Mouse (Mus musculus) liver, embryonic 16.5 days (tissue): ENCODE measurements around the gene Rb1. TPM values are rescaled to one million over a fixed set of nuclear protein-coding genes. Genes with fewer than 3 reads are reported as not detected.

ENCODE experiments used
- ATAC-seq: fragments of 200-750 bp; cut with Nextera tagmentation; 2 replicates; pipeline ENCODE4 v1.8.0; 2017; ENCODE audit warnings: low read depth, mild to moderate bottlenecking, moderate number of reproducible peaks, moderate library complexity
- H3K27ac ChIP-seq: fragments of 300-500 bp; sonication (generic); 2 replicates; pipeline ENCODE4 v1.5.1; 2014; ENCODE audit warnings: mild to moderate bottlenecking, low read length
- H3K27me3 ChIP-seq: fragments of 300-500 bp; sonication (generic); 2 replicates; pipeline ENCODE4 v1.6.1; 2014; ENCODE audit warnings: low read depth, low read length, mixed read lengths; ENCODE audit not compliant: control insufficient read depth, insufficient read depth
- H3K36me3 ChIP-seq: fragments of 300-500 bp; sonication (generic); 2 replicates; pipeline ENCODE4 v1.6.1; 2014; ENCODE audit warnings: mild to moderate bottlenecking; ENCODE audit not compliant: control insufficient read depth, insufficient read depth
- H3K4me1 ChIP-seq: fragments of 300-500 bp; sonication (generic); 2 replicates; pipeline ENCODE4 v1.6.1; 2014; ENCODE audit warnings: low read depth, low read length, mixed read lengths; ENCODE audit not compliant: control insufficient read depth
- H3K4me2 ChIP-seq: fragments of 300-500 bp; sonication (generic); 2 replicates; pipeline ENCODE4 v1.6.1; 2014; ENCODE audit warnings: low read depth, low read length, mixed read lengths
- H3K4me3 ChIP-seq: fragments of 300-500 bp; sonication (generic); 2 replicates; pipeline ENCODE4 v1.5.1; 2014; ENCODE audit warnings: low read depth, mild to moderate bottlenecking, low read length
- H3K9ac ChIP-seq: fragments of 300-500 bp; sonication (generic); 2 replicates; pipeline ENCODE4 v1.6.1; 2014; ENCODE audit warnings: low read depth, low read length
- H3K9me3 ChIP-seq: fragments of 300-500 bp; sonication (generic); replicated peaks from 2 replicates; pipeline ENCODE4 v1.6.1; 2016; ENCODE audit warnings: low read length; ENCODE audit not compliant: control insufficient read depth
- WGBS: fragments of 180-500 bp; shearing (Covaris S2); extraction: QIAGEN DNeasy Blood & Tissue Kit; methylation state at CpG from one replicate; pipeline ENCODE4 v1.1.7; 2014; ENCODE audit not compliant: insufficient replicate concordance; 5-methylcytosine and 5-hydroxymethylcytosine counted together
- polyA plus RNA-seq: library from polyadenylated mRNA; unstranded; fragments of >200 nt; fragmentation: Nextera tagmentation; extraction: Ambion mirVana; gene quantifications from 2 replicates; pipeline ENCODE4 v1.2.1, GENCODE M21; 2015

The Rb1 gene
- polyA plus RNA-seq, 1 experiment from 2014 or later = 18.5 TPM

GRCm38 (mm10) chr14:73173662-73174061 lies 152.0 kb downstream of the Rb1 start:
- 78% methylated on average over 11 of the region's 11 CpGs for WGBS
- ATAC-seq = no peak
- Histone ChIP-seq H3K36me3 (no peaks in the 10 kb centered on the region), H3K4me3 (no peak overlapping the region), H3K4me1 (peaks cover 12% of the 10 kb centered on the region), H3K4me2 (no peak overlapping the region), H3K9me3 (no peaks in the 10 kb centered on the region), H3K27ac (no peak overlapping the region), H3K27me3 (no peaks in the 10 kb centered on the region), H3K9ac (no peak overlapping the region)

- no peak overlapping the region; the same call in 1 of the 2 replicates for H3K27ac ChIP-seq
- H3K4me2 ChIP-seq = no peak overlapping the region
- H3K36me3 ChIP-seq = no peaks in the 10 kb centered on the region
- H3K4me1 ChIP-seq = peaks cover 12% of the 10 kb centered on the region
- H3K9ac ChIP-seq = no peak overlapping the region
- no peaks in the 10 kb centered on the region for H3K9me3 ChIP-seq
- H3K4me3 ChIP-seq = no peak overlapping the region
- WGBS = 48% methylated on average over 12 of the region's 12 CpGs
- ATAC-seq = peak; percentile 40
- no peaks in the 10 kb centered on the region for H3K27me3 ChIP-seq
Measured at GRCm38 (mm10) chr14:73172196-73173011, 153.2 kb downstream of the Rb1 start.

- H3K36me3 ChIP-seq = no peaks in the 10 kb centered on the region
- peaks cover 9% of the 10 kb centered on the region for H3K4me1 ChIP-seq
- no peak overlapping the region for H3K4me2 ChIP-seq
- no peak overlapping the region for H3K4me3 ChIP-seq
- ATAC-seq = peak; percentile 70
- WGBS = 73% methylated on average over 13 of the region's 13 CpGs
- H3K9me3 ChIP-seq = no peaks in the 10 kb centered on the region
- no peak overlapping the region for H3K27ac ChIP-seq
- no peaks in the 10 kb centered on the region for H3K27me3 ChIP-seq
- H3K9ac ChIP-seq = no peak overlapping the region
Measured at GRCm38 (mm10) chr14:73169926-73170844, 155.4 kb downstream of the Rb1 start.

GRCm38 (mm10) chr14:73168605-73169004 lies 157.0 kb downstream of the Rb1 start:
- Histone ChIP-seq H3K9ac (no peak overlapping the region), H3K36me3 (no peaks in the 10 kb centered on the region), H3K27me3 (no peaks in the 10 kb centered on the region; the same call in 1 of the 2 replicates), H3K27ac (no peak overlapping the region), H3K4me3 (no peak overlapping the region), H3K4me1 (0 out of 2 replicates have a peak, but pooled peaks cover 3% of the 10 kb centered on the region), H3K9me3 (no peaks in the 10 kb centered on the region), H3K4me2 (no peak overlapping the region)
- WGBS = 73% methylated on average over 6 of the region's 6 CpGs
- ATAC-seq = no peak

- Histone ChIP-seq H3K4me1 (0 out of 2 replicates have a peak, but pooled peaks cover 2% of the 10 kb centered on the region), H3K27me3 (no peaks in the 10 kb centered on the region; the same call in 1 of the 2 replicates), H3K4me2 (no peak overlapping the region), H3K9ac (no peak overlapping the region), H3K36me3 (no peaks in the 10 kb centered on the region), H3K27ac (no peak overlapping the region), H3K4me3 (no peak overlapping the region), H3K9me3 (no peaks in the 10 kb centered on the region)
- no peak for ATAC-seq
- 69% methylated on average over 6 of the region's 6 CpGs for WGBS
Measured at GRCm38 (mm10) chr14:73165136-73165535, 160.5 kb downstream of the Rb1 start.

- H3K27ac ChIP-seq = no peak overlapping the region
- no peak overlapping the region for H3K4me2 ChIP-seq
- no peak for ATAC-seq
- no peaks in the 10 kb centered on the region for H3K36me3 ChIP-seq
- H3K27me3 ChIP-seq = no peaks in the 10 kb centered on the region; the same call in 1 of the 2 replicates
- no peaks in the 10 kb centered on the region for H3K9me3 ChIP-seq
- H3K4me1 ChIP-seq = no peaks in the 10 kb centered on the region
- H3K9ac ChIP-seq = no peak overlapping the region
- WGBS = 49% methylated on average over 10 of the region's 10 CpGs
- no peak overlapping the region for H3K4me3 ChIP-seq
Measured at GRCm38 (mm10) chr14:73163363-73163998, 162.1 kb downstream of the Rb1 start.

- 68% methylated on average over 13 of the region's 13 CpGs for WGBS
- Histone ChIP-seq H3K36me3 (no peaks in the 10 kb centered on the region), H3K4me3 (no peak overlapping the region), H3K9me3 (no peaks in the 10 kb centered on the region), H3K27me3 (no peaks in the 10 kb centered on the region; the same call in 1 of the 2 replicates), H3K9ac (no peak overlapping the region), H3K4me2 (no peak overlapping the region), H3K4me1 (no peaks in the 10 kb centered on the region), H3K27ac (no peak overlapping the region)
- ATAC-seq = no peak
Measured at GRCm38 (mm10) chr14:73162192-73162800, 163.3 kb downstream of the Rb1 start.

GRCm38 (mm10) chr14:73161303-73161702 lies 164.3 kb downstream of the Rb1 start:
- Histone ChIP-seq H3K9ac (no peak overlapping the region), H3K4me1 (no peaks in the 10 kb centered on the region), H3K36me3 (no peaks in the 10 kb centered on the region), H3K4me3 (no peak overlapping the region), H3K27ac (no peak overlapping the region), H3K9me3 (no peaks in the 10 kb centered on the region), H3K27me3 (no peaks in the 10 kb centered on the region; the same call in 1 of the 2 replicates), H3K4me2 (no peak overlapping the region)
- ATAC-seq = no peak
- 71% methylated on average over 4 of the region's 5 CpGs for WGBS
